Mouse (Mus musculus) cortical plate, adult 2 months (tissue): ENCODE data around the gene Tssk2.

Experiments used
- CTCF ChIP-seq: fragments of 200-500 bp; IDR thresholded peaks from 2 replicates; pipeline ENCODE4 v1.5.1; 2011; ENCODE audit warnings: mild to moderate bottlenecking, control low read depth, low read length; ENCODE audit not compliant: insufficient read depth; ENCODE audit errors: extremely low read depth
- POLR2A ChIP-seq: fragments of 200-500 bp; IDR thresholded peaks from 2 replicates; pipeline ENCODE4 v1.6.1; 2011; ENCODE audit warnings: mild to moderate bottlenecking, low read length, control low read depth; ENCODE audit not compliant: insufficient read depth; ENCODE audit errors: extremely low read depth

DNA sequence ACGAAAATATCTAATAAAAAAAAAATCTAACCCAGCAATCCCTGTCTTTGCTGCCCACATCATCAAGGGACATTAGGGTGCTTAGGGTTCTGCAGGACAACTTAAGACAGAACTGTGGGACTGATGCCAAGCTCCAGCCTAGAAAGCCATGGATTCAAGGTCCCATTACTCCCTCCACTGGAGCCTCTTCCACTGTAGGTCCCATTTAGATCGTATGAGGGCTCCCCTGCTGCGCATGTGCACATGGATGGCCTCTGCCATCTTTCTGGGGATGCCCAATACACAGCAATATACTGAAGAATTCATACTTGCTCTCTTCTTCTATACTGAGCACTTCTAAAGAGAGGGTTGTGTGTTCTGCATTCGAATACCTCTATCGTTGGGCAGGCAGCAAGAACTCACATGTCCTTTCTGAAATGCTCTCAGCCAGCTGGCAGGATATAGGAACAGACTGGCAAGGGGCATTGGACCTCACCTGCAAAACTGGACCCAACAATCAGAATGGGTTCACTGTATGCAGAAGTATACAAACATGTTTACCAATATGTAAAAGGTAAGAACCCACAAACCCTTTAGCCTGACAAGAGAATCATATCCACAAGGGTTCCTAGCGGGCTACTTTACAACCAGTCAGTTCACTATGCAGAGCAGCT, 8.6 kb upstream of the Tssk2 start:
- TF ChIP-seq CTCF, result no peak
- TF ChIP-seq POLR2A, result no peak
